Mouse (Mus musculus): ENCODE measurements around the gene Lama5.

DNA sequence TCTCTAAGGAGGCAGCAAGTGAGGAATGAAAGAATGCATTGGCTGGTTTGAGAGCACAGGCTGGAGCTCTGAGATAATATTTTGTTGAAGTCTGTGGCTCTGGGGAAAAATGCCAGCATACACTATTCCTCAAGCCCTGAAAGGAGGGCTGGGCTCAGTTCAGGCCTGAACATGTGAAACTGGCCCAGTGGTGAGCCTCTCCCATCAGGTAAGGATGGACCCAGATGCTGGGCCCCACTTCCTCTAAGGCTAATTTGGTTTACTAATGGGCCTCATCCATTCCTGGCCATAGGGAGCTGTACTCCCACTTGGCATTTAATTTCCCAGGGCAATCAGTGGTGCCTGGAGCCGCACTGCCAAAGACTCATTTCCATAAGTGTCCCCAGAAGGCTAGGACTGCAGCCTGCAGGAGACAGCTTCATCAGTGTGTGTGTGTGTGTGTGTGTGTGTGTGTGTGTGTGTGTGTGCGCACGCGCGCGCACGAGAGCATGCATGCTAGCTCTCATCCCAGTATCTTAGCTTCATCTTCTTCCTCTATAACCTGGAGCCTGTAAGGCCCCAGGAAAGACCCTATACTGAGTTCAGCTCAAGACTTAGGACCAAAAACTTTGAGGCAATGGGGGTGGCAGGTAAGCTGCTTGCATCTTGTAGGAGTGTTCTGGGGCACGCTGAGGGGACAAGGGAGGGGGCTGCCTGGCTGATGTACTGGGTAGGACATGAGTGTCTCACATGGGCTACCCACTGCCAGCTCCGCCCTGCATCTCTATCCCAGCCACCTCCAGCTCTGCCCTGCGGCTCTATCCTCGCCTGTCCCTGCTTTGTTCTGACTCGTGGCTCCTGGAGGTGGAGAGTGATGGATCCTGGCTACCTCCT, 20.3 kb downstream of the Lama5 start:
- TF ChIP-seq CTCF (IDR thresholded peaks at IDR 0.05) (no peak), EP300 (IDR thresholded peaks at IDR 0.05) (no peak)
